Mouse (Mus musculus) ES-Bruce4 (cell line): ENCODE measurements around the gene Tmem198b. TPM values are rescaled to one million over a fixed set of nuclear protein-coding genes. Genes with fewer than 3 reads are reported as not detected.

Experiments
- H3K27ac ChIP-seq: 2 replicates; pipeline ENCODE4 v1.5.1; 2012; ENCODE audit warnings: low read length, inconsistent platforms; ENCODE audit not compliant: insufficient read depth
- H3K27me3 ChIP-seq: 2 replicates; pipeline ENCODE4 v1.6.1; 2012; ENCODE audit warnings: mild to moderate bottlenecking, low read length, inconsistent platforms; ENCODE audit not compliant: control insufficient read depth, poor library complexity, insufficient read depth, severe bottlenecking
- H3K36me3 ChIP-seq: 2 replicates; pipeline ENCODE4 v1.6.1; 2012; ENCODE audit warnings: inconsistent platforms, mild to moderate bottlenecking, low read length, moderate library complexity; ENCODE audit not compliant: control insufficient read depth, poor library complexity, insufficient read depth, severe bottlenecking
- H3K4me1 ChIP-seq: one replicate; pipeline ENCODE4 v1.8.1; 2011; ENCODE audit warnings: low read length; ENCODE audit not compliant: control insufficient read depth, insufficient read depth
- H3K4me3 ChIP-seq: 2 replicates; pipeline ENCODE4 v1.5.1; 2011; ENCODE audit warnings: low read depth, mild to moderate bottlenecking, low read length
- H3K9ac ChIP-seq: 2 replicates; pipeline ENCODE4 v1.6.1; 2012; ENCODE audit warnings: low read depth, mild to moderate bottlenecking, inconsistent platforms; ENCODE audit not compliant: poor library complexity, severe bottlenecking
- H3K9me3 ChIP-seq: replicated peaks from 2 replicates; pipeline ENCODE4 v1.6.1; 2012; ENCODE audit warnings: mild to moderate bottlenecking, low read length, inconsistent platforms; ENCODE audit not compliant: control insufficient read depth, poor library complexity, insufficient read depth, severe bottlenecking
- CTCF ChIP-seq: IDR thresholded peaks from one replicate; pipeline ENCODE4 v1.8.1; 2011; ENCODE audit warnings: low read depth, low read length
- EP300 ChIP-seq: IDR thresholded peaks from 2 replicates; pipeline ENCODE4 v1.6.1; 2011; ENCODE audit warnings: low read depth, low read length; ENCODE audit not compliant: insufficient read depth
- POLR2A ChIP-seq: IDR thresholded peaks from one replicate; pipeline ENCODE4 v1.8.1; 2011; ENCODE audit warnings: low read length; ENCODE audit not compliant: insufficient read depth
- polyA plus RNA-seq: library from polyadenylated mRNA; stranded (reverse); fragments of >200 nt; gene quantifications from 2 replicates; pipeline ENCODE4 v1.2.4, GENCODE M21; 2011; ENCODE audit warnings: low read depth; ENCODE audit not compliant: missing spikeins, insufficient read depth, insufficient read length

The Tmem198b gene
- polyA plus RNA-seq, 1 experiment = 12.3 TPM

GRCm38 (mm10) chr10:128803771-128804270 lies 349 bp downstream of the Tmem198b start, which contains the start of gene Dnajc14:
Gene Dnajc14 (plus strand): TSS chr10:128804062.
- Histone ChIP-seq H3K4me1 (no peaks in the 10 kb centered on the region), H3K27ac (peak within 1 kb of the TSS; percentile 40), H3K9me3 (no peaks in the 10 kb centered on the region), H3K27me3 (no peaks in the 10 kb centered on the region), H3K9ac (peak within 1 kb of the TSS; percentile 80), H3K4me3 (peak within 1 kb of the TSS; percentile 83), H3K36me3 (no peaks in the 10 kb centered on the region)
- TF ChIP-seq CTCF (no peak), POLR2A (no peak), EP300 (no peak)

- Histone ChIP-seq H3K27me3 (no peaks in the 10 kb centered on the region), H3K9me3 (no peaks in the 10 kb centered on the region), H3K9ac (peak overlapping the region; percentile 80), H3K4me3 (peak overlapping the region; percentile 83), H3K27ac (no peak overlapping the region), H3K4me1 (no peaks in the 10 kb centered on the region), H3K36me3 (no peaks in the 10 kb centered on the region)
- no peak for TF ChIP-seq CTCF
- TF ChIP-seq POLR2A = no peak
- TF ChIP-seq EP300 = no peak
These were observed 809 bp downstream of the Tmem198b start for GRCm38 (mm10) chr10:128803361-128803760.

- H3K4me1 ChIP-seq = no peaks in the 10 kb centered on the region
- H3K4me3 ChIP-seq = no peak overlapping the region
- H3K9ac ChIP-seq = no peak overlapping the region
- H3K36me3 ChIP-seq = no peaks in the 10 kb centered on the region
- H3K27me3 ChIP-seq = no peaks in the 10 kb centered on the region
- TF ChIP-seq EP300 (no peak), CTCF (no peak), POLR2A (no peak)
- H3K9me3 ChIP-seq = no peaks in the 10 kb centered on the region
- no peak overlapping the region for H3K27ac ChIP-seq
These were observed 1.2 kb downstream of the Tmem198b start for GRCm38 (mm10) chr10:128802956-128803355.

GRCm38 (mm10) chr10:128801981-128802495 lies 2.1 kb downstream of the Tmem198b start:
- no peak overlapping the region for H3K27ac ChIP-seq
- no peaks in the 10 kb centered on the region for H3K27me3 ChIP-seq
- H3K4me1 ChIP-seq = no peaks in the 10 kb centered on the region
- H3K4me3 ChIP-seq = 0 out of 2 replicates have a peak overlapping the region, but pooled peaks have one; percentile 18
- H3K9ac ChIP-seq = no peak overlapping the region
- TF ChIP-seq POLR2A = no peak
- no peak for TF ChIP-seq CTCF
- no peak for TF ChIP-seq EP300
- no peaks in the 10 kb centered on the region for H3K36me3 ChIP-seq
- H3K9me3 ChIP-seq = no peaks in the 10 kb centered on the region

GRCm38 (mm10) chr10:128798676-128799075 lies 5.5 kb downstream of the Tmem198b start:
- Histone ChIP-seq H3K27ac (no peak overlapping the region), H3K4me1 (peaks cover 2% of the 10 kb centered on the region), H3K36me3 (no peaks in the 10 kb centered on the region), H3K27me3 (no peaks in the 10 kb centered on the region), H3K9ac (no peak overlapping the region), H3K9me3 (no peaks in the 10 kb centered on the region), H3K4me3 (no peak overlapping the region)
- TF ChIP-seq EP300 (no peak), POLR2A (no peak), CTCF (no peak)

- TF ChIP-seq POLR2A (no peak), CTCF (no peak), EP300 (no peak)
- Histone ChIP-seq H3K4me3 (no peak overlapping the region), H3K9ac (no peak overlapping the region), H3K9me3 (no peaks in the 10 kb centered on the region), H3K27ac (no peak overlapping the region), H3K36me3 (no peaks in the 10 kb centered on the region), H3K4me1 (peaks cover 2% of the 10 kb centered on the region), H3K27me3 (no peaks in the 10 kb centered on the region)
These were observed 8.6 kb downstream of the Tmem198b start for GRCm38 (mm10) chr10:128795581-128795980.
